Mouse (Mus musculus) erythroblast, embryonic 14.5 days (primary cell): Measurements from ENCODE around the gene Itpkc.

Source experiments
- GATA1 ChIP-seq: IDR thresholded peaks from 2 replicates; pipeline ENCODE4 v1.6.1; 2012; ENCODE audit warnings: low read length, inconsistent platforms, mixed read lengths
- TAL1 ChIP-seq: IDR thresholded peaks from 3 replicates; pipeline ENCODE4 v1.6.1; 2012; ENCODE audit warnings: low read length, inconsistent platforms, mixed read lengths

DNA sequence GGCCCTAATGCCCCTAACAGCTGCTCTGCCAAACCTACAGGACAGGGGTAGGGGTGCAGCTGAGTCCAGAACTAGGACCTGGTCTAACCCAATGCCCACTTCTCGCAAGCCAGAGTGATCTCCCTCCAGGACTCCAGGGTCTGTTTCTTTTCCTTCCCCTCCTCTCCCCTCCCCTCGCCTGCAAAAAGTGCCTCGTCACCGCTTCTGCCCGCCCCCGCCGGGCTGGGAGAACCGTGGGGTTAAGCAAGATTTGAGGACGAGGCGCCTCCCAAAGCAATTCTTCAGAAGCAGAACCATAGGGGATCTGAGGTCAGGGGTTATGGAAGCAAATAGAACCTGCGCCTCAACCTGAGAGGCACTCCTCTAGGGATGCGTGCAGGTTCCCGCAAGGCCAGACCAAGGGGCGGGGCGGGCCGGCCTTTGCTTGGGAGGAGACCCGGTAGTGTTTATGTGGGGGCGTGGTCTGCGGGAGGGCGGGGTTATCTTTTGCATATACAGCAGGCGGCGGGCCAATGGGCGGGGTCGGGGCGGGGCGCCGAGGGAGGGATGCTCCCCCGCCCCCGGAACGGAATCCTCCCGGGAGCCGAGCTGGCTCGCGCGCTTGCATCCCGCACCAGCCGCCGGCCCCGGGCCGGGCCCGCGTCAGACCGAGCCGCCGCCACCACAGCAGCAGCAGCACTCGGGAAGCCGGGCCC, 29.9 kb upstream of the Itpkc start, which contains the start of gene Numbl:
- TF ChIP-seq TAL1 (no peak), GATA1 (no peak)
